Comparison of ENCODE assay signal across 6 mouse cellular contexts in genomic region chrX:167361231-167361630, GRCm38 (mm10). TPM values are rescaled to one million over a fixed set of nuclear protein-coding genes. Genes with fewer than 3 reads are reported as not detected.
DNase-seq lines count a peak whose midpoint lies in the region; ATAC-seq and TF ChIP-seq lines count a peak whose summit lies in the region.
"Not testable (repeated sequence)": the region's sequence is repeated elsewhere in the genome, so short reads cannot be mapped to it uniquely, and the experiment has no call there.
"Had no signal": no experiment of that assay in that cellular context is flagged by ENCODE, and none has a peak within 500 bp of the region (broad histone marks: within the 10 kb centered on the region; RNA-seq: fewer than 3 reads in every experiment).

No protein-coding gene starts in this region.

- not testable (repeated sequence) for H3K9ac ChIP-seq in liver, postnatal 0 days (replicated peaks)

- H3K4me3 ChIP-seq in liver, postnatal 0 days (ENCODE audit: low read depth, low read length); thymus, adult 2 months (ENCODE audit: control insufficient read depth, insufficient read depth, low read length): not testable (repeated sequence)

- TF ChIP-seq EP300 in liver, postnatal 0 days (IDR thresholded peaks at IDR 0.05; ENCODE audit: low read depth): not testable (repeated sequence)

- H3K4me2 ChIP-seq in liver, postnatal 0 days (ENCODE audit: low read depth, low read length): not testable (repeated sequence)

- H3K9me3 ChIP-seq in liver, postnatal 0 days (ENCODE audit: low read length): not testable (repeated sequence)

- not testable (repeated sequence) for TF ChIP-seq POLR2A in thymus, adult 2 months (IDR thresholded peaks at IDR 0.05; ENCODE audit: control insufficient read depth, extremely low read depth, insufficient read depth, low read length, poor library complexity)

- 0 out of 2 replicates have a peak, but pooled peaks have one; percentile 23 for ATAC-seq in liver, postnatal 0 days

- not testable (repeated sequence) for H3K4me1 ChIP-seq in liver, postnatal 0 days (ENCODE audit: insufficient read depth)
- H3K4me1 ChIP-seq in thymus, adult 2 months (replicated peaks; ENCODE audit: control insufficient read depth, insufficient read depth, low read length): peaks cover 19% of the 10 kb centered on the region

- H3K27me3 ChIP-seq in liver, postnatal 0 days (ENCODE audit: insufficient read depth, low read length); thymus, adult 2 months (ENCODE audit: control insufficient read depth, insufficient read depth, low read length): not testable (repeated sequence)

- 69% methylated on average over 3 of the region's 3 CpGs for WGBS in liver, postnatal 0 days (ENCODE audit: insufficient replicate concordance)
- 17% methylated on average over 3 of the region's 3 CpGs for WGBS in thymus, adult 2 months

- not testable (repeated sequence) for TF ChIP-seq CTCF in liver, postnatal 0 days (IDR thresholded peaks at IDR 0.05; ENCODE audit: low read depth); thymus, adult 2 months (IDR thresholded peaks at IDR 0.05; ENCODE audit: borderline replicate concordance, control insufficient read depth, extremely low read depth, insufficient read depth, low read length, poor library complexity)

- H3K36me3 ChIP-seq in liver, postnatal 0 days (replicated peaks; ENCODE audit: insufficient read depth, low read length): not testable (repeated sequence)
- peaks cover 16% of the 10 kb centered on the region for H3K36me3 ChIP-seq in thymus, adult 2 months (ENCODE audit: control insufficient read depth, insufficient read depth, low read length)

- not testable (repeated sequence) for DNase-seq in liver, postnatal 0 days
- DNase-seq in thymus, adult 2 months: peak; percentile 39
- peak; percentile 40 to 51 for DNase-seq in thymus, postnatal 10 days (ENCODE audit: low spot score in 2 of 2)
- DNase-seq in thymus, postnatal 25 days: peak; percentile 42
- DNase-seq in thymus, postnatal 4 days: peak; percentile 43

- H3K27ac ChIP-seq in liver, postnatal 0 days (ENCODE audit: low read depth): not testable (repeated sequence)
- peak overlapping the region; percentile 96 for H3K27ac ChIP-seq in thymus, adult 2 months (ENCODE audit: control insufficient read depth, insufficient read depth, low read length)

RNA-seq across cellular contexts. Expression of gene Prps2, which starts 21.3 kb away (rescaled TPM):
- 3.9 and 4.0 TPM in 2 replicates for polyA plus RNA-seq in liver, postnatal 0 days (2015; fragmentation: Nextera tagmentation; extraction: Ambion mirVana)
- polyA plus RNA-seq in thymus, adult 2 months (2012; rRNA removed): 141 and 187 TPM in 2 replicates

RNA-seq across cellular contexts. Expression of gene Tlr7, which starts 30.9 kb away (rescaled TPM):
- polyA plus RNA-seq in liver, postnatal 0 days (2015; fragmentation: Nextera tagmentation; extraction: Ambion mirVana): 1.0 and 2.3 TPM in 2 replicates
- 1.8 and 2.5 TPM in 2 replicates for polyA plus RNA-seq in thymus, adult 2 months (2012; rRNA removed)
- polyA plus RNA-seq: erythroblast, embryonic 14.5 days had no signal

Comparison
In these comparisons a context has a peak if more than half of its experiments do, and no peak if none do; other contexts are left out.
1. RNA of gene Prps2, which starts 21.3 kb away (polyA plus RNA-seq): 141 to 187 TPM in thymus, adult 2 months; 3.9 to 4.0 TPM in liver, postnatal 0 days; every median in the first group is over 10 times any median in the second.